Mouse (Mus musculus) ES-E14 (cell line): ENCODE measurements around the gene F11r. TPM values are rescaled to one million over a fixed set of nuclear protein-coding genes. Genes with fewer than 3 reads are reported as not detected.

Experiments
- DNase-seq: peaks from one replicate; pipeline ENCODE4 v3.0.0-alpha.2; 2013; ENCODE audit warnings: low read depth, low spot score
- H3K27ac ChIP-seq: 2 replicates; pipeline ENCODE4 v1.5.1; 2012; ENCODE audit warnings: low read depth, mild to moderate bottlenecking, low read length, moderate library complexity, mixed read lengths; ENCODE audit not compliant: poor library complexity, insufficient read depth, severe bottlenecking
- H3K36me3 ChIP-seq: 2 replicates; pipeline ENCODE4 v1.6.1; 2012; ENCODE audit warnings: mild to moderate bottlenecking, low read length, moderate library complexity, mixed read lengths; ENCODE audit not compliant: control insufficient read depth, poor library complexity, insufficient read depth, severe bottlenecking
- H3K4me1 ChIP-seq, 2 experiments: fragments of 150-350 bp in 1 of 2; sonication (generic) in 1 of 2; 2 replicates each; pipeline ENCODE4 v1.6.1; 2012; ENCODE audit warnings: low read length in 2 of 2, mild to moderate bottlenecking in 1 of 2, mixed read lengths in 1 of 2; ENCODE audit not compliant: control insufficient read depth in 2 of 2, insufficient read depth in 2 of 2, poor library complexity in 1 of 2
- H3K4me3 ChIP-seq, 2 experiments: fragments of 150-350 bp in 1 of 2; sonication (generic) in 1 of 2; 2 replicates each; pipeline ENCODE4 v1.5.1; 2012; ENCODE audit warnings: low read length in 2 of 2, low read depth in 1 of 2, mild to moderate bottlenecking in 1 of 2, mixed read lengths in 1 of 2; ENCODE audit not compliant: insufficient read depth in 1 of 2, poor library complexity in 1 of 2, severe bottlenecking in 1 of 2
- H3K9ac ChIP-seq: 2 replicates; pipeline ENCODE4 v1.6.1; 2012; ENCODE audit warnings: low read depth, mild to moderate bottlenecking, low read length, mixed read lengths; ENCODE audit not compliant: poor library complexity, insufficient read depth, severe bottlenecking
- H3K9me3 ChIP-seq: fragments of 150-350 bp; sonication (generic); 2 replicates; pipeline ENCODE4 v1.6.1; 2012; ENCODE audit warnings: low read depth, mild to moderate bottlenecking, low read length; ENCODE audit not compliant: control insufficient read depth, insufficient read depth
- CHD2 ChIP-seq: IDR thresholded peaks from 2 replicates; pipeline ENCODE4 v1.6.1; 2014; ENCODE audit warnings: mild to moderate bottlenecking, low read depth, low read length, inconsistent platforms
- HCFC1 ChIP-seq: IDR thresholded peaks from 2 replicates; pipeline ENCODE4 v1.6.1; 2012; ENCODE audit warnings: low read length, inconsistent platforms, borderline replicate concordance; ENCODE audit not compliant: insufficient read depth
- MAFK ChIP-seq: IDR thresholded peaks from 2 replicates; pipeline ENCODE4 v1.6.1; 2014; ENCODE audit warnings: mild to moderate bottlenecking, low read depth, low read length, inconsistent platforms; ENCODE audit not compliant: insufficient read depth
- ZC3H11A ChIP-seq: IDR thresholded peaks from 2 replicates; pipeline ENCODE4 v1.6.1; 2012; ENCODE audit warnings: low read depth, mild to moderate bottlenecking, inconsistent platforms, low read length, borderline replicate concordance
- ZNF384 ChIP-seq: IDR thresholded peaks from 2 replicates; pipeline ENCODE4 v1.6.1; 2012; ENCODE audit warnings: low read depth, low read length, inconsistent platforms
- in situ Hi-C, 2 experiments: fragments of 600-800 bp; cut with MboI; formaldehyde crosslinking; loops; one replicate each; pipeline ENCODE4 v1.15.1; 2025; ENCODE audit warnings: low sequenced_read_pairs in 2 of 2, inconsistent platforms in 1 of 2; ENCODE audit not compliant: unreplicated experiment in 2 of 2
- total RNA-seq: library from RNA; depleted of rRNA; stranded (reverse); fragments of 300-350 nt; gene quantifications from 2 replicates; pipeline ENCODE4 v1.2.3, GENCODE M21; 2012

Gene F11r
- total RNA-seq, 1 experiment = 74.9 TPM

GRCm38 (mm10) chr1:171412001-171412441, 25.3 kb upstream of the F11r start:
- DNase-seq = no peak
- Histone ChIP-seq H3K4me1 (peaks cover 5 to 19% of the 10 kb centered on the region in 2 experiments; a peak in 3 of 4 replicates), H3K4me3 (peak overlapping the region; percentile 88 to 92), H3K9me3 (no peaks in the 10 kb centered on the region), H3K36me3 (peaks cover 16% of the 10 kb centered on the region), H3K9ac (peak overlapping the region; percentile 92), H3K27ac (peak overlapping the region; percentile 76; the same call in 1 of the 2 replicates)
- TF ChIP-seq MAFK = no peak
- no peak for TF ChIP-seq ZNF384
- no peak for TF ChIP-seq CHD2
- no peak for TF ChIP-seq ZC3H11A
- no peak for TF ChIP-seq HCFC1
- in situ Hi-C loops = no loop called here

GRCm38 (mm10) chr1:171412446-171412845, 24.9 kb upstream of the F11r start:
- DNase-seq = no peak
- H3K27ac ChIP-seq = peak overlapping the region; percentile 34; the same call in 1 of the 2 replicates
- H3K36me3 ChIP-seq = peaks cover 20% of the 10 kb centered on the region
- peak overlapping the region; percentile 61; the same call in 1 of the 2 replicates for H3K9ac ChIP-seq
- H3K4me3 ChIP-seq = peak overlapping the region; percentile 88 to 92
- TF ChIP-seq CHD2 (no peak), HCFC1 (no peak), ZC3H11A (no peak), ZNF384 (no peak), MAFK (no peak)
- peaks cover 5 to 21% of the 10 kb centered on the region in 2 experiments; a peak in 3 of 4 replicates for H3K4me1 ChIP-seq
- in situ Hi-C loops = no loop called here
- no peaks in the 10 kb centered on the region for H3K9me3 ChIP-seq

GRCm38 (mm10) chr1:171413608-171414007, 23.7 kb upstream of the F11r start:
- in situ Hi-C loops = no loop called here
- Histone ChIP-seq H3K9ac (peak overlapping the region; percentile 61; the same call in 1 of the 2 replicates), H3K36me3 (peaks cover 29% of the 10 kb centered on the region), H3K4me1 (peaks cover 5 to 23% of the 10 kb centered on the region in 2 experiments; a peak in 3 of 4 replicates), H3K4me3 (peak overlapping the region; percentile 88 to 92; a peak in 3 of 4 replicates), H3K27ac (peak overlapping the region; percentile 51; the same call in 1 of the 2 replicates), H3K9me3 (no peaks in the 10 kb centered on the region)
- TF ChIP-seq MAFK = no peak
- DNase-seq = no peak

GRCm38 (mm10) chr1:171418660-171419059, 18.7 kb upstream of the F11r start, which contains the start of gene Tstd1:
TSS of gene Tstd1 (plus strand) at chr1:171418872.
- no peak for TF ChIP-seq ZC3H11A
- TF ChIP-seq MAFK = no peak
- TF ChIP-seq HCFC1 = no peak
- no peak for TF ChIP-seq CHD2
- TF ChIP-seq ZNF384 = no peak
- Histone ChIP-seq H3K4me3 (no peak within 1 kb of the TSS; a peak in 1 of 4 replicates), H3K4me1 (peaks cover 11 to 29% of the 10 kb centered on the region in 2 experiments), H3K9me3 (no peaks in the 10 kb centered on the region), H3K27ac (peak within 1 kb of the TSS; percentile 48), H3K36me3 (peaks cover 29% of the 10 kb centered on the region), H3K9ac (peak within 1 kb of the TSS; percentile 11; the same call in 1 of the 2 replicates)
- in situ Hi-C loops = no loop called here
- no peak for DNase-seq
